ENCODE assay signal across 16 mouse cellular contexts in the genomic region with DNA sequence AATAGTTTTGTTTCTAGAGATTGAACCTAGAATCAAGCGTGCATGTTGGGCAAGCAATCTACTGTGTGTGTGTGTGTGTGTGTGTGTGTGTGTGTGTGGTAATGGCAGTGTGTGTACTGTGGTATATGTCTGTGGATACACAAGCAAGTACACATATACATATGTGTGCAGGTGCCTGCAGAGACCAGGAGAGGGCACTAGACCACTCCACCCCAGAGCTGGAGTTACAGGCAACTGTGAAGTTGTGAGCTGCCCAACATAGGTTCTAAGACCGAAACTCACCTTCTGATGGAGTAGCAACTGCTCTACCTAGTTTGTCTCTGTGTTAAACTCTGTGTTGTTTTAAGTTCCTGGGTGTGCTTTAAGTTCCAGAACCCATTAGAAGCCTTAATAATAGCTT.
A peak's percentile ranks its signal among the peaks of the same experiment; 100 is the strongest.
DNase-seq lines count a peak whose midpoint lies in the region; ATAC-seq and TF ChIP-seq lines count a peak whose summit lies in the region.
"Had no signal": no experiment of that assay in that cellular context is flagged by ENCODE, and none has a peak within 500 bp of the region (broad histone marks: within the 10 kb centered on the region; RNA-seq: fewer than 3 reads in every experiment).

No protein-coding gene starts in this region.

- H3K9me3 ChIP-seq in kidney, embryonic 14.5 days (ENCODE audit: control insufficient read depth, low read length) = no peaks in the 10 kb centered on the region
- no peaks in the 10 kb centered on the region for H3K9me3 ChIP-seq in midbrain, postnatal 0 days (ENCODE audit: low read length)
- H3K9me3 ChIP-seq in midbrain, embryonic 16.5 days (replicated peaks; ENCODE audit: control insufficient read depth, low read length, poor library complexity, severe bottlenecking) = no peaks in the 10 kb centered on the region
- H3K9me3 ChIP-seq: midbrain, embryonic 12.5 days; neural tube, embryonic 15.5 days had no signal

- H3K27ac ChIP-seq in kidney, adult 2 months (ENCODE audit: insufficient read depth, low read depth, low read length) = no peak overlapping the region
- no peak overlapping the region for H3K27ac ChIP-seq in kidney, embryonic 14.5 days (ENCODE audit: low read depth, low read length)
- no peak overlapping the region for H3K27ac ChIP-seq in midbrain, postnatal 0 days (ENCODE audit: low read depth, low read length)
- no peak overlapping the region for H3K27ac ChIP-seq in midbrain, embryonic 16.5 days (ENCODE audit: low read length)
- H3K27ac ChIP-seq: heart, adult 2 months; neural tube, embryonic 15.5 days had no signal

- H3K9ac ChIP-seq in kidney, embryonic 14.5 days (ENCODE audit: low read depth, low read length) = no peak overlapping the region
- H3K9ac ChIP-seq in midbrain, postnatal 0 days (replicated peaks; ENCODE audit: low read length, poor library complexity, severe bottlenecking) = no peak overlapping the region
- H3K9ac ChIP-seq in midbrain, embryonic 16.5 days (ENCODE audit: low read depth, low read length) = no peak overlapping the region
- H3K9ac ChIP-seq: midbrain, embryonic 12.5 days; neural tube, embryonic 15.5 days had no signal

- peak; percentile 37; the same call in 1 of the 2 replicates for TF ChIP-seq CTCF in kidney, adult 2 months (conservative IDR thresholded peaks at IDR 0.05; ENCODE audit: insufficient read depth, insufficient read length, low read depth, low read length)
- peak; percentile 49 for TF ChIP-seq CTCF in midbrain, postnatal 0 days (IDR thresholded peaks at IDR 0.05)
- peak; percentile 30; the same call in 1 of the 2 replicates for TF ChIP-seq CTCF in brain, embryonic 14.5 days (IDR thresholded peaks at IDR 0.05; ENCODE audit: borderline replicate concordance, extremely low read depth, insufficient read depth, insufficient read length)

- no peak for DNase-seq in kidney, adult 2 months
- DNase-seq in midbrain, postnatal 0 days (ENCODE audit: low spot score) = no peak
- no peak for DNase-seq in brain, embryonic 14.5 days (ENCODE audit: low read depth)
- no peak for DNase-seq in thymus, postnatal 0 days (ENCODE audit: low spot score)
- DNase-seq in retina, postnatal 1 day = no peak
- DNase-seq: cerebellum, adult 9-11 months; heart, adult 2 months; heart, postnatal 4 days; layer of hippocampus, postnatal 36 days had no signal

- H3K27me3 ChIP-seq in kidney, adult 2 months (replicated peaks; ENCODE audit: control insufficient read depth, insufficient read depth, low read length) = no peaks in the 10 kb centered on the region
- no peaks in the 10 kb centered on the region for H3K27me3 ChIP-seq in kidney, embryonic 14.5 days (ENCODE audit: control insufficient read depth, insufficient read depth, low read length)
- no peaks in the 10 kb centered on the region for H3K27me3 ChIP-seq in midbrain, postnatal 0 days (ENCODE audit: insufficient read depth, low read length)
- no peaks in the 10 kb centered on the region for H3K27me3 ChIP-seq in midbrain, embryonic 16.5 days (ENCODE audit: control insufficient read depth, insufficient read depth, low read depth, low read length)
- H3K27me3 ChIP-seq: CH12.LX; midbrain, embryonic 12.5 days; neural tube, embryonic 15.5 days had no signal

- no peaks in the 10 kb centered on the region for H3K36me3 ChIP-seq in kidney, adult 2 months (ENCODE audit: control insufficient read depth, insufficient read depth, low read length)
- no peaks in the 10 kb centered on the region for H3K36me3 ChIP-seq in kidney, embryonic 14.5 days (ENCODE audit: control insufficient read depth, insufficient read depth, low read length)
- no peaks in the 10 kb centered on the region for H3K36me3 ChIP-seq in midbrain, postnatal 0 days (ENCODE audit: insufficient read depth, low read length)
- H3K36me3 ChIP-seq in midbrain, embryonic 16.5 days (ENCODE audit: control insufficient read depth, insufficient read depth, low read length) = no peaks in the 10 kb centered on the region
- H3K36me3 ChIP-seq: midbrain, embryonic 12.5 days; neural tube, embryonic 15.5 days had no signal

- no peak overlapping the region for H3K4me3 ChIP-seq in kidney, adult 2 months (ENCODE audit: insufficient read depth, low read depth, low read length)
- no peak overlapping the region for H3K4me3 ChIP-seq in kidney, embryonic 14.5 days (ENCODE audit: low read length)
- H3K4me3 ChIP-seq in midbrain, postnatal 0 days (ENCODE audit: low read depth, low read length) = no peak overlapping the region
- H3K4me3 ChIP-seq in midbrain, embryonic 16.5 days (ENCODE audit: low read depth, low read length) = no peak overlapping the region
- H3K4me3 ChIP-seq: heart, adult 2 months; midbrain, embryonic 12.5 days had no signal

- H3K4me2 ChIP-seq in kidney, embryonic 14.5 days (replicated peaks; ENCODE audit: low read depth, low read length) = no peak overlapping the region
- no peak overlapping the region for H3K4me2 ChIP-seq in midbrain, postnatal 0 days (ENCODE audit: low read depth, low read length, poor library complexity, severe bottlenecking)
- H3K4me2 ChIP-seq in midbrain, embryonic 16.5 days (ENCODE audit: low read length) = no peak overlapping the region

- TF ChIP-seq POLR2A in kidney, adult 2 months (IDR thresholded peaks at IDR 0.05; ENCODE audit: low read depth, low read length) = no peak
- TF ChIP-seq POLR2A in brain, embryonic 14.5 days (IDR thresholded peaks at IDR 0.05; ENCODE audit: borderline replicate concordance, extremely low read depth, insufficient read depth, insufficient read length, poor library complexity, severe bottlenecking) = no peak

- ATAC-seq in kidney, embryonic 14.5 days (ENCODE audit: low FRiP score, low TSS enrichment) = no peak
- no peak for ATAC-seq in midbrain, postnatal 0 days (ENCODE audit: low FRiP score)
- no peak for ATAC-seq in midbrain, embryonic 16.5 days
- 0 out of 2 replicates have a peak, but pooled peaks have one; percentile 15 for ATAC-seq in megakaryocyte progenitor cell, adult 5-6 weeks (replicated peaks; ENCODE audit: poor library complexity)
- ATAC-seq: activated CD4-positive, CD25-positive, alpha-beta regulatory T cell, adult 4 months had no signal

- no peaks in the 10 kb centered on the region for H3K4me1 ChIP-seq in kidney, adult 2 months (ENCODE audit: control insufficient read depth, insufficient read depth, low read length)
- peaks cover 23% of the 10 kb centered on the region for H3K4me1 ChIP-seq in kidney, embryonic 14.5 days (ENCODE audit: control insufficient read depth, insufficient read depth, low read length)
- peaks cover 8% of the 10 kb centered on the region; the same call in 1 of the 2 replicates for H3K4me1 ChIP-seq in midbrain, postnatal 0 days (ENCODE audit: insufficient read depth, low read length)
- peaks cover 22% of the 10 kb centered on the region for H3K4me1 ChIP-seq in midbrain, embryonic 16.5 days (ENCODE audit: control insufficient read depth, insufficient read depth, low read length)

- WGBS in kidney, adult 2 months = 98% methylated on average over 2 of the region's 2 CpGs
- 99% methylated on average over 2 of the region's 2 CpGs for WGBS in kidney, embryonic 14.5 days
- 96% methylated on average over 2 of the region's 2 CpGs for WGBS in midbrain, postnatal 0 days
- WGBS in midbrain, embryonic 16.5 days = 98% methylated on average over 2 of the region's 2 CpGs
